Mouse (Mus musculus) forebrain, embryonic 13.5 days (tissue): Measurements from ENCODE around the gene Utp14b. TPM values are rescaled to one million over a fixed set of nuclear protein-coding genes. Genes with fewer than 3 reads are reported as not detected.

Source experiments
- ATAC-seq: fragments of 200-750 bp; cut with Nextera tagmentation; 2 replicates; pipeline ENCODE4 v1.8.0; 2017
- H3K27ac ChIP-seq: fragments of 300-500 bp; sonication (generic); 2 replicates; pipeline ENCODE4 v1.5.1; 2015; ENCODE audit warnings: inconsistent platforms, mild to moderate bottlenecking, moderate library complexity
- H3K27me3 ChIP-seq: fragments of 300-500 bp; sonication (generic); 2 replicates; pipeline ENCODE4 v1.6.1; 2015; ENCODE audit warnings: mild to moderate bottlenecking, inconsistent platforms
- H3K36me3 ChIP-seq: fragments of 300-500 bp; sonication (generic); 2 replicates; pipeline ENCODE4 v1.6.1; 2015; ENCODE audit warnings: mild to moderate bottlenecking, inconsistent platforms; ENCODE audit not compliant: poor library complexity, severe bottlenecking
- H3K4me1 ChIP-seq: fragments of 300-500 bp; sonication (generic); 2 replicates; pipeline ENCODE4 v1.6.1; 2015; ENCODE audit warnings: inconsistent platforms
- H3K4me2 ChIP-seq: fragments of 300-500 bp; sonication (generic); 2 replicates; pipeline ENCODE4 v1.6.1; 2015; ENCODE audit warnings: inconsistent platforms, mild to moderate bottlenecking, moderate library complexity
- H3K4me3 ChIP-seq: fragments of 300-500 bp; sonication (generic); 2 replicates; pipeline ENCODE4 v1.5.1; 2015; ENCODE audit warnings: mild to moderate bottlenecking, inconsistent platforms
- H3K9ac ChIP-seq: fragments of 300-500 bp; sonication (generic); 2 replicates; pipeline ENCODE4 v1.6.1; 2015; ENCODE audit warnings: mild to moderate bottlenecking, inconsistent platforms
- H3K9me3 ChIP-seq: fragments of 300-500 bp; sonication (generic); replicated peaks from 2 replicates; pipeline ENCODE4 v1.6.1; 2016; ENCODE audit warnings: inconsistent platforms
- WGBS: fragments of 180-500 bp; shearing (Covaris S2); methylation state at CpG from one replicate; pipeline ENCODE4 v1.1.7; 2015; 5-methylcytosine and 5-hydroxymethylcytosine counted together
- polyA plus RNA-seq: library from polyadenylated mRNA; unstranded; fragments of >200 nt; fragmentation: Nextera tagmentation; extraction: Ambion mirVana; gene quantifications from 2 replicates; pipeline ENCODE4 v1.2.1, GENCODE M21; 2015

Gene Utp14b
- polyA plus RNA-seq, result 2.8 and 3.2 TPM in 2 replicates

DNA sequence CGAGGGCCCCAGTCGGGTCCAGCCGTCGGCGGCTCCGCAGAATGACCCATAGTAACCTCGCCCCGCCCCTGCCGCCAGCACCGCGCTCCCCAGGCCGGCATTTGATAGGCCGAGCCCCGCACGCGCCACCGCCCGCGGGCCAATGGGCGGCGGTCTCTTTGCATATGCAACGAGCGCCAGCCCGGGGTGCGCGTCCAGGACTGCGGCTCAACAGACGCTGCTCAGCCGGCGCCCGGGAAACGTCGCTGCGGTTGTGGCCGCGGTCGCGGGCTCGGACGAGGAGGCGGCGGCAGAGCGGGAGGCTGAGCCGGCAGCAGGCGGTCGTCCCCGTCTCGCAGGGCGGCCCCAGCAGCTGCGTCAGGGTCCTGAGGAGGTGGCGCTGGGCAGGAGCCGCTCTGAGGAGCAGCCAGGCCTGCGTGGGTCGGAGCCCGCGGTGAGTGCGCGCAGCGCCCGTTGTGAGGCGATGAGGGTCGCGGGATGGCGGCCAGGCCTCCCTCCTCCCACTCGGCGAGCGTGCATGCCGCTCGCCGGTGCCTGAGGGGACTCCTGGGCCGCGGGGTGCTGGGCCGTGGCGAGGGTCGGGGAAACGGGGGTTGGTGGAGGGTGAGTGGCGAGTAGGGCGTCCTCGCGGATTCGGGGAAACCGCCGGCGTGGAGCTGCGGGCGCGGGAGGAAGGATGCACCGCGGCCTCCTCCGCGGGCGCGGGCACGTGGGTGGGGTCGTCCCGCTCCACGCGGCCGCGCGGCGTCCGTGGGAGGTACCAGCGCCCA, at the start of gene Utp14b, which contains the start of gene Acsl3:
Gene Utp14b, plus strand, starts transcription at position 368 of the 770 bp plus-strand sequence.
Gene Acsl3, plus strand, starts transcription at position 155 of the 770 bp plus-strand sequence.
- no peaks in the 10 kb centered on the region for H3K9me3 ChIP-seq
- H3K36me3 ChIP-seq, result no peaks in the 10 kb centered on the region
- peak within 1 kb of the TSS; percentile 95 for H3K4me3 ChIP-seq
- under 1% methylated on average over 46 of the region's 104 CpGs for WGBS
- peak within 1 kb of the TSS; percentile 71 for H3K4me2 ChIP-seq
- peak; percentile 100 for ATAC-seq
- peaks cover 35% of the 10 kb centered on the region for H3K4me1 ChIP-seq
- H3K27me3 ChIP-seq, result no peaks in the 10 kb centered on the region
- peak within 1 kb of the TSS; percentile 97 for H3K27ac ChIP-seq
- H3K9ac ChIP-seq, result peak within 1 kb of the TSS; percentile 96

DNA sequence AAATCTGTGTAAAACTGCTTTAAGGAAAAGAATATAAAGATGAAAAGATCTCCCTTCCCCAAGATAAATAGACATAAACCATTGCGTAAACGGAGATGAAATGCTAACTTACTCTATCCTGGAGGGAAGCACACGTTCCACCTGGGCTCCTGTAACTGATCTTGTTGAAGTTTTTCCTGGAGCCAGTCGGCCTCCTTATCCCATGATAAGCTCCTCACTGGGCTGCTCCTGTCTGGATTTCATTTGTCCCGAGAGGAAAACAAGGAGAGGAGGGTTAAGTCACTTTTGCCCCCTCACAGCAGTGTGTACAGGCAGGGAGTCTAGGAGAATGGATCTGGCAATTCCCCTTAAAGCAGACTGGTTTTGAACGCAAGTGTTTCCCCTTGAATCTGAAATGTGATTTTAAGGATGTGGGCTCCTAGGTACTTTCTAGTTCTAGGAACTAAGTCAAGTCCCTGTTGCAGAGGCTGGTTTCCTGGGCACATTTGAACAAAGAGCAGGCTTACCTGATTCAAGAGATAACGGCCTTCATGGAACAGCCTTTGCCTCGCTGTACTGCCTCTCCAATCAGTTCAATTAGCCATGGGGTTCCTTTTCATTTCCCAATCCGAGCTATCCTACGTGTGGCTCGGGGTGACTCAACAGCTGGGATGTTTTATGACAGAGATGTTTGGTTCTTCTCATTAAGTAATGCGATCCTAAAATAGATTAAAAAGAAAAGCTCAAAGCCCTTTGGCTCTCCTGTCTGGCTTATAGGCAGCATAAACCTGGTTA, 48.5 kb upstream of the Utp14b start:
- H3K27ac ChIP-seq, result no peak overlapping the region

DNA sequence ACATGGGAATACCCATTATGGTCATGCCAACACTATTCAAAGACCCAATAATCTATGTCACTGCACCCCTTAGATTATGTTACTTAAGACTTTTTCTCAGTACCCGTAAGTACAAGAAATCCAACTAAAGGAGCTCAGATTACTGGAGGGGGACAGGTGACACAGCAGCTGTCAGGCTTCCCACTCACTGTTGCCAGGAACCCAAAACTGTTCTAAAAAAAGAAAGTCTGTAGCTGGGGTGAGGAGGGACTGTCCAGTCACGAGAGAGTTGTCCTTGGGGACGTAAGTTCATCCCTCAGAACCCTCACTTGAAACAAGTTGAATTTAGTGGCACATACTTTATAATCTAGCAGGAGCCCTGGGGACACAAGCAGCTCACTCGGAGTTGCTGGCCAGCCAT, 46.8 kb upstream of the Utp14b start:
- 73% methylated on average over 4 of the region's 4 CpGs for WGBS
- no peaks in the 10 kb centered on the region for H3K4me1 ChIP-seq

More for the DNA sequence above, 48.5 kb upstream of the Utp14b start:
- no peak overlapping the region for H3K4me2 ChIP-seq
- no peaks in the 10 kb centered on the region for H3K4me1 ChIP-seq
- H3K9me3 ChIP-seq, result no peaks in the 10 kb centered on the region
- no peaks in the 10 kb centered on the region for H3K36me3 ChIP-seq
- no peak overlapping the region for H3K4me3 ChIP-seq
- no peak for ATAC-seq
- no peaks in the 10 kb centered on the region for H3K27me3 ChIP-seq
- 34% methylated on average over 12 of the region's 12 CpGs for WGBS
- no peak overlapping the region for H3K9ac ChIP-seq

DNA sequence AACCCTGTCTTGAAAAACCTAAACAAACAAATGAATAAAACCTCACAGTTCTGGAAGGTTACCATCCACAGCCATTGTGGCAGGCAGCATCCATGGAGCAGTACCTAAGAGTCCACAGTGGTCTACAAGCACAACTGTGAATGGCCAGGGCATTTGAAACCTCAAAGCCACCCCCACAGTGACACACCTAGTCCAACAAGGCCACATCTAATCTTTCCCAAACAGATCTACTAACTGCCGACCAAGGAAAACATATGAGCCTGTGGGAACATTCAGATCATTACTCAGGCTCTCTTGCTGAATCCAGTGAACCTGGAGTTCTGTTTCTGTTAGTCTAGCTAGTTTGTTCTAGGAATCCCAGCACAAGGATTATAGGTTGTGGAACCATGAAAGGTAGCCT, 44.9 kb upstream of the Utp14b start:
- Histone ChIP-seq H3K27me3 (no peaks in the 10 kb centered on the region), H3K9me3 (no peaks in the 10 kb centered on the region), H3K4me2 (no peak overlapping the region), H3K36me3 (no peaks in the 10 kb centered on the region), H3K27ac (no peak overlapping the region), H3K9ac (no peak overlapping the region), H3K4me1 (no peaks in the 10 kb centered on the region), H3K4me3 (no peak overlapping the region)
- ATAC-seq, result no peak
- WGBS, result 95% methylated on average over 1 of the region's 1 CpGs

More for the DNA sequence above, 46.8 kb upstream of the Utp14b start:
- Histone ChIP-seq H3K27ac (no peak overlapping the region), H3K4me2 (no peak overlapping the region), H3K9me3 (no peaks in the 10 kb centered on the region), H3K9ac (no peak overlapping the region), H3K4me3 (no peak overlapping the region), H3K36me3 (no peaks in the 10 kb centered on the region), H3K27me3 (no peaks in the 10 kb centered on the region)
- no peak for ATAC-seq

DNA sequence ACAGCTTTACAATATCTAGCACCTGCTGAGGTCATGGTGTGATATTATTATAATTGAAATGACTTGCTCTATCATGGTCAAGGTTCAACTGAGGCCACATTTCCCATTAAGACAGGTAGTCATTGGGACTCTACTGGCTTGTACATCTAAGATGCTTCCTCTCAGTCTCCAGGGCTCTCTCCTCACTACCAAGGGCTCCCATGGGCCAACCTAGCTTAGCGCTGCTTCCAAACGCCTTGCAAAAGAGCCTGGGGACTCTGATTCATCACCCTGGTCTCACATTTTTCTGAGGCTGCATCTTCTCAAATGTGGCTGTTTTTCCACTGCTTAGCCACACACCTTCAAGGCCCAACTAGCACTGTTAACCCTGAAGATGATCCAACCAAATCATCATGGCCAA, 33.5 kb upstream of the Utp14b start:
- H3K27me3 ChIP-seq, result no peaks in the 10 kb centered on the region
- H3K9me3 ChIP-seq, result no peaks in the 10 kb centered on the region
- WGBS, result 97% methylated on average over 2 of the region's 2 CpGs
- no peak overlapping the region for H3K9ac ChIP-seq
- ATAC-seq, result no peak
- H3K4me3 ChIP-seq, result no peak overlapping the region
- H3K4me1 ChIP-seq, result no peaks in the 10 kb centered on the region
- no peak overlapping the region for H3K27ac ChIP-seq
- no peak overlapping the region for H3K4me2 ChIP-seq
- H3K36me3 ChIP-seq, result no peaks in the 10 kb centered on the region

DNA sequence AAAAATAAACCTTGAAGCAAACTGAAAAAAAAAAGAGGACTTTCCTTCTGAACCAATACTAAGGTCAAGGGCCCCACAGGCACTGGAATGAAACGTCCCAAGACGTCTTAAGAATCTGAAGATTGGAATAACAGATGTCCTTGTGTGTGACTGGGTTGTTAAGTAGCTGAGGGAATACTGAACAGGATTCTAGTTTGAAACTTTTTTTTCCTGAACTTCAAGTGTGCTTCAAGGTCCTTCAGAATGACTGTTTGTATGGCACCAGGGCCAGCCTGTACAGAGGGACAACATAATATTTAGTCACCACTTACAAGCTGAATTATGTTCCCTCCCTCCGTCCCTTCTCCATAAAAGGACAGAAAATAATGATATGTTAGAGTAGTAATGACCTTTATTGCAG, 23.4 kb upstream of the Utp14b start:
- no peak for ATAC-seq
- no peak overlapping the region for H3K9ac ChIP-seq
- no peaks in the 10 kb centered on the region for H3K4me1 ChIP-seq
- WGBS, result 74% methylated on average over 3 of the region's 3 CpGs
- no peak overlapping the region for H3K4me3 ChIP-seq
- H3K9me3 ChIP-seq, result no peaks in the 10 kb centered on the region
- no peaks in the 10 kb centered on the region for H3K36me3 ChIP-seq
- no peak overlapping the region for H3K4me2 ChIP-seq
- no peaks in the 10 kb centered on the region for H3K27me3 ChIP-seq
- no peak overlapping the region for H3K27ac ChIP-seq

DNA sequence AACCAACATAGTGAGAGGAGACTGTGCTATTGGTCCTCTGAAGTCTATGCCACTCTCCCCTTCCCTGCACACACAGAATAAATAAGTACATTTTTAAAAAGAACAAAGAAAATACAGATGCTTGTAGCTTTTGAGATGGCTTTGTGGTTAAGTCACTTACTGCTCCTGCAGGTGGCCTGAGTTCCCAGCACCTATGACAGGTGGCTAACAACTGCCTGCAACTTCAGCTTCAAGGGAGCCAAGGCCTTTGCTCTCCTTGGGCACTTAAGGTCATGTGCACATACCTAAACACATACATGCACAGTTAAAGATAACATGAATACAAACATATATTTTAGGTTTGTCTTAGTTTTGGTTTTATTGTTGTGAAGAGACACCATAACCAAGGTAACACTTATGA, 17.0 kb upstream of the Utp14b start:
- Histone ChIP-seq H3K4me2 (no peak overlapping the region), H3K36me3 (no peaks in the 10 kb centered on the region), H3K4me3 (no peak overlapping the region), H3K27ac (no peak overlapping the region), H3K27me3 (no peaks in the 10 kb centered on the region), H3K9ac (no peak overlapping the region), H3K9me3 (no peaks in the 10 kb centered on the region), H3K4me1 (no peaks in the 10 kb centered on the region)
- ATAC-seq, result no peak

DNA sequence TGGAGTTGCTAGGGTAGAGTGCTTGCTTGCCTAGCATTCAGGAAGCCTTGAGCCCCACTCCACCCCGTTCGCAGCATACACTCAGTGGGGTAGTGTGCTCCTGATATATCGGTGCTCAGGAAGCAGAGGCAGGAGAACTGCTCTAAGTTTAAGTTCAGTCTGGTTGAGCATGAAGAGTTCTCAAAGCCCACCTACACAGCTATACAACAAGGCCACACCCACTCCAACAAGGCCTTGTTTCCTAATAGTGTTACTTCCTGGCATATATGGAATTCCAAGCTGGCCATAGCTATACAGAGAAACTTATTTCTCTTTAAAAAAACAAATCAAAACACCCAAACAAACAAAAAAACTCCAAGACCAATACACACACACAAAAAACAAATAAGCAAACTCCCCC, 16.0 kb upstream of the Utp14b start:
- H3K4me3 ChIP-seq, result no peak overlapping the region
- H3K36me3 ChIP-seq, result no peaks in the 10 kb centered on the region
- H3K27ac ChIP-seq, result no peak overlapping the region
- H3K4me2 ChIP-seq, result no peak overlapping the region
- no peak for ATAC-seq
- no peaks in the 10 kb centered on the region for H3K9me3 ChIP-seq
- H3K9ac ChIP-seq, result no peak overlapping the region
- no peaks in the 10 kb centered on the region for H3K4me1 ChIP-seq
- WGBS, result 97% methylated on average over 3 of the region's 3 CpGs
- H3K27me3 ChIP-seq, result no peaks in the 10 kb centered on the region

DNA sequence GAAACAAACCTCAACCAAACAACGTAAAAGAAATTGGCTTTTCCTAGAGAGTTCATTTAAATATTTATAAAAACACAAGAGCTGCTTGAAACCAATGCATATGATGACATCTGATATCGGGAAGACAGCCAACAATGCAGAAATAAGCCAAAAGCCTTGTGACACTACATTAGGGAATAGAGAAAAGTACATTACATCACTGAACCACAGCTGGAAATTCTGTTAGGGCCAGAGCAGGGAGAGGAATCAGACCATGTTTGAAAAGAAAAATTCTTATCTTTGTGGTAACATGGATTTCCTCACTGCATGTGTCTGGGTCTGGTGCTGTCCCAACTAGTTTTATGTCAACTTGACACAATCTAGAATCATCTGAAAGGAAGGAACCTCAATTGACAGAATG, 15.6 kb upstream of the Utp14b start:
- Histone ChIP-seq H3K36me3 (no peaks in the 10 kb centered on the region), H3K9me3 (no peaks in the 10 kb centered on the region), H3K27me3 (no peaks in the 10 kb centered on the region), H3K4me3 (no peak overlapping the region), H3K27ac (no peak overlapping the region), H3K4me2 (no peak overlapping the region), H3K4me1 (no peaks in the 10 kb centered on the region), H3K9ac (no peak overlapping the region)
- no peak for ATAC-seq
- WGBS, result 86% methylated on average over 2 of the region's 2 CpGs

DNA sequence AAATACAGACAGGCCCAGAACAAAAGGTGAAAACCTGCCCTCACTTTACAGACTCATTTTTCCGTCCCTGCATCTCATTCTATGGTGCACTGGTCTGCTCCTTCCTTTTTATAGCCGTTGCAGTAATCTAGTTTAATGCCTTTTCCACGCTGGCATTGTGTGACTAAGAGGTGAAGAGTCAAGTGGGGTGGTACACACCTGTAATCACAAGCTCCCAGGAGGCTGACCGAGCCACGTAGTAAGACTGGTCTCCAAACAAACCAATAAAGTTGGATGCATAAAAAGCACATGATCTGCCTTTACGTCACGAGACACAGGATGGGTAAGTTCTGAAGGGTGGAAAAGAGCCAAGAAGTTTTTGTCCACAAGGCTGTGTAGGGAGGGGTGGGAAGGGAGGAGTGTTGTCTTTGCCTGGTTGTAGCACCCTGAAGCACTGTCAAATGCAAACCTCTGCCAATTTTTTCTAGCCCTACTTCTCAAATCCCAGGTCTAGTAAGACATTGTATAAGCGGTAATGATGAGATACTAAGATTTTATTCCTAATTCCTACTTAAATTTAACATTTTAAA, 10.4 kb upstream of the Utp14b start:
- no peak for ATAC-seq
- Histone ChIP-seq H3K9me3 (no peaks in the 10 kb centered on the region), H3K4me1 (no peaks in the 10 kb centered on the region), H3K9ac (no peak overlapping the region), H3K4me2 (no peak overlapping the region), H3K4me3 (no peak overlapping the region), H3K27ac (no peak overlapping the region), H3K27me3 (no peaks in the 10 kb centered on the region), H3K36me3 (no peaks in the 10 kb centered on the region)
- 72% methylated on average over 8 of the region's 8 CpGs for WGBS

DNA sequence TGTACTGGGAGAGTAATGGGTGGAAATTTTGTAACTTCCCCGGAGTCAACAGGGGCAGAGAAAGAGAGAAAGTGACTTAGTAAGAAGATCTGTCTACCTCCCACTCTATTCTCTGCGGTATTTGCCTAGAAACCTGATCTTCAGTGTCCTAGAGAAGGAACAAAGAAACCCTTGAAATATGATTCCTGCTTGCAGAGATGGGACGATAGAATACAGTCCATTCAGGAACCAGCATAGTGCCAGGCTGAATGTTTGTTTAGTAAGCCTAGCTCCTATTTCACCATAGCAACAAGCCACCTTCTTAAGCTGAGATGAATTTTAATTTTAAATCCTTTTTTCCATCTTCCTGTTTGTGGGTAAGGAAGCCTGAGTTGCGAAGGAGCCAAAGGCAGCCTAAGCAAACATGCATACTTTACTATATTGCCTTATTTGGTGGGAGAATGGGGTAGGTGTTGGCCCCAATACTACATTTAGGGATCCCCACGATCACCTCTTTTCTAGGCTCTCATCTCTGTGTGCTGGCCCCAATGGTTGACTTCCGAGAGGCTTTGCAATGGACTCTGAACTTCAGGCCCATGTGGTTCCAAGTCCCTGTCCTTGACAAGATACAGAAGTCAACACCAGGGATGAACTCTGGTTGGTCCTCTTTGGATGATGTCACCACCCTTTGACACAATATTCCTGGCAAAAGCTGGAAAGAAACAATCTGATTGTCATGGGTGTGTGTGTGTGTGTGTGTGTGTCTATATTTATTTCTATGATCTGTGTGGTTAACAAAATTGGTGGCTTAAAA, 8.4 kb upstream of the Utp14b start:
- no peak for ATAC-seq
- no peak overlapping the region for H3K9ac ChIP-seq
- H3K4me1 ChIP-seq, result no peaks in the 10 kb centered on the region
- no peaks in the 10 kb centered on the region for H3K27me3 ChIP-seq
- H3K9me3 ChIP-seq, result no peaks in the 10 kb centered on the region
- no peak overlapping the region for H3K4me3 ChIP-seq
- 42% methylated on average over 6 of the region's 6 CpGs for WGBS
- H3K4me2 ChIP-seq, result no peak overlapping the region
- no peaks in the 10 kb centered on the region for H3K36me3 ChIP-seq
- no peak overlapping the region for H3K27ac ChIP-seq

DNA sequence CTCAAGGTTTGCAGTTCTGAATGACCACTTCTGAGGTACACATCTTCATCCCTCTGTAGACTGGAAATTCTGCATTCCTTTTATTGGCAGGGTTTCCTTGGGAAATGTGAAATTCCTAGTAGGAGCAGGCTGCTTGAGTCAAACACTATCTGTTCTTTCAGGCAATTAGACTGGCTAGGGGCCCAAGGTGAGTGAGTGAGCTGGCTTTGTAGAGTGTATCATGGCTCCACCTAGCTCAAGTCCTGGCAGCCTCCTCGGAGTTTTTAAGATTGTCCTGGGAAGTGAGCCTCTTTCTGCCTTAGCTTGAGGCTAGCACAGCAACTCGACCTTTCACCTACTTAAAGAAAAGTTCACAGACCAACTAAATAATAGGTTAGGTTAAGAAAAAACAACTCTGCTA, 1.4 kb upstream of the Utp14b start:
- no peaks in the 10 kb centered on the region for H3K9me3 ChIP-seq
- H3K4me2 ChIP-seq, result no peak overlapping the region
- no peak for ATAC-seq
- H3K27ac ChIP-seq, result 0 out of 2 replicates have a peak overlapping the region, but pooled peaks have one; percentile 3
- WGBS, result 15% methylated on average over 2 of the region's 2 CpGs
- H3K36me3 ChIP-seq, result no peaks in the 10 kb centered on the region
- H3K27me3 ChIP-seq, result no peaks in the 10 kb centered on the region
- peaks cover 33% of the 10 kb centered on the region for H3K4me1 ChIP-seq
- H3K9ac ChIP-seq, result no peak overlapping the region
- H3K4me3 ChIP-seq, result no peak overlapping the region
